Mouse (Mus musculus) midbrain, postnatal 0 days (tissue): ENCODE data around the gene Bcar3. TPM values are rescaled to one million over a fixed set of nuclear protein-coding genes. Genes with fewer than 3 reads are reported as not detected.

ENCODE experiments used
- ATAC-seq: fragments of 200-750 bp; cut with Nextera tagmentation; 2 replicates; pipeline ENCODE4 v1.8.0; 2017; ENCODE audit warnings: moderate number of reproducible peaks, mild to moderate bottlenecking, moderate TSS enrichment, moderate library complexity; ENCODE audit not compliant: low FRiP score
- DNase-seq: peaks from one replicate; pipeline ENCODE4 v3.0.0-alpha.2; 2015; ENCODE audit warnings: low spot score
- H3K27ac ChIP-seq: fragments of 300-500 bp; sonication (generic); 2 replicates; pipeline ENCODE4 v1.5.1; 2014; ENCODE audit warnings: low read depth, mild to moderate bottlenecking, low read length, mixed read lengths
- H3K27me3 ChIP-seq: fragments of 300-500 bp; sonication (generic); 2 replicates; pipeline ENCODE4 v1.6.1; 2014; ENCODE audit warnings: low read length, control low read depth, mixed read lengths; ENCODE audit not compliant: insufficient read depth
- H3K36me3 ChIP-seq: fragments of 300-500 bp; sonication (generic); 2 replicates; pipeline ENCODE4 v1.6.1; 2014; ENCODE audit warnings: low read length, control low read depth, mixed read lengths; ENCODE audit not compliant: insufficient read depth
- H3K4me1 ChIP-seq: fragments of 300-500 bp; sonication (generic); 2 replicates; pipeline ENCODE4 v1.6.1; 2014; ENCODE audit warnings: mild to moderate bottlenecking, control low read depth, antibody characterized with exemption, low read length, mixed read lengths; ENCODE audit not compliant: insufficient read depth
- H3K4me2 ChIP-seq: fragments of 300-500 bp; sonication (generic); 2 replicates; pipeline ENCODE4 v1.6.1; 2014; ENCODE audit warnings: low read depth, mild to moderate bottlenecking, low read length, mixed read lengths; ENCODE audit not compliant: poor library complexity, severe bottlenecking
- H3K4me3 ChIP-seq: fragments of 300-500 bp; sonication (generic); 2 replicates; pipeline ENCODE4 v1.5.1; 2014; ENCODE audit warnings: low read depth, mild to moderate bottlenecking, low read length, moderate library complexity
- H3K9ac ChIP-seq: fragments of 300-500 bp; sonication (generic); replicated peaks from 2 replicates; pipeline ENCODE4 v1.6.1; 2014; ENCODE audit warnings: mild to moderate bottlenecking, low read length, moderate library complexity, mixed read lengths; ENCODE audit not compliant: poor library complexity, severe bottlenecking
- H3K9me3 ChIP-seq: fragments of 300-500 bp; sonication (generic); 2 replicates; pipeline ENCODE4 v1.6.1; 2016; ENCODE audit warnings: low read length, control low read depth
- CTCF ChIP-seq: IDR thresholded peaks from 2 replicates; pipeline ENCODE4 v1.5.1; 2016; ENCODE audit warnings: antibody characterized with exemption, mild to moderate bottlenecking
- WGBS: fragments of 180-500 bp; shearing (Covaris S2); extraction: QIAGEN DNeasy Blood & Tissue Kit; methylation state at CpG from one replicate; pipeline ENCODE4 v1.1.7; 2014; 5-methylcytosine and 5-hydroxymethylcytosine counted together
- polyA plus RNA-seq: library from polyadenylated mRNA; unstranded; fragments of >200 nt; fragmentation: Nextera tagmentation; extraction: Ambion mirVana; gene quantifications from 2 replicates; pipeline ENCODE4 v1.2.1, GENCODE M21; 2015
- total RNA-seq: library from RNA; depleted of rRNA; stranded (reverse); fragments of >200 nt; gene quantifications from 2 replicates; pipeline ENCODE4 v1.2.3, GENCODE M21; 2014

Gene Bcar3
- total and polyA plus RNA-seq, 2 experiments from 2014 or later, result 6.0 to 27.2 TPM

DNA sequence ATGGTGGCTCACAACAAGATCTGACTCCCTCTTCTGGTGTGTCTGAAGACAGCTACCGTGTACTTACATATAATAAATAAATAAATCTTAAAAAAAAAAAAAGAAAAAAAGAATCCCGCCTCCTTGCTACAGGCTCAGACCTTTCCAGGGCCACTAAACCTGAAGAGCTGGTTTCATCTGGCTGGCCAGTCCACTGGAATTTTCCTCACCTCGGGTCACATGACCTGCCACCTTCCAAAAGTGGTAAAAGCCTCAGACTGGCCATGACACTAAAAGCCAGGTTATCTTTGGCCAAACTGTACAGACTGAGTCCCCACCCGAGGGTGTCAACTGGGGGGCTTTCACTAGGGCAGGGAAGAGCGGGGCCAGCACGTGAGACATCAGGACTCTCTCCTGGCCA is 29.9 kb downstream of the Bcar3 start:
- H3K9ac ChIP-seq, result no peak overlapping the region
- H3K4me2 ChIP-seq, result no peak overlapping the region
- ATAC-seq, result no peak
- no peaks in the 10 kb centered on the region for H3K9me3 ChIP-seq
- no peak for DNase-seq
- 94% methylated on average over 6 of the region's 6 CpGs for WGBS
- TF ChIP-seq CTCF, result no peak
- no peak overlapping the region for H3K27ac ChIP-seq
- H3K27me3 ChIP-seq, result no peaks in the 10 kb centered on the region
- H3K36me3 ChIP-seq, result no peaks in the 10 kb centered on the region
- no peaks in the 10 kb centered on the region for H3K4me1 ChIP-seq
- H3K4me3 ChIP-seq, result no peak overlapping the region

DNA sequence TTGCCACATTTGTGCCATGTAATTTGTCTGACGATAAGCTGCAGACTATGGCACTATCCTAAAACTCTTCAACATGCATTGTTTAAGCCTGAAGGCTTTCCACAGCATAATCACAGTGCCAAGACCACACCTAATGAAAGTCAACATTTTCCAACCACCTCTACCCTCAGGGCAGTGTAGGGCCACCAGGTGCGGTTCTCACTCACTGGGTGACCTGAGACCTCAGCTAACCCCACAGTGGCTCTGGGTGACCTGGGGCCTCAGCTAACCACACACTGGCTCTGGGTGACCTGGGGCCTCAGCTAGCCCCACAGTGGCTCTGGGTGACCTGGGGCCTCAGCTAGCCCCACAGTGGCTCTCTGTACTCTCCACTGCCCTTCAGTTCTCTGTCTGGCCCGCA is 30.6 kb downstream of the Bcar3 start:
- WGBS, result 89% methylated on average over 3 of the region's 3 CpGs
- no peaks in the 10 kb centered on the region for H3K4me1 ChIP-seq
- ATAC-seq (no peak), DNase-seq (no peak)
- no peak overlapping the region for H3K4me3 ChIP-seq
- no peak overlapping the region for H3K27ac ChIP-seq
- H3K36me3 ChIP-seq, result no peaks in the 10 kb centered on the region
- H3K9me3 ChIP-seq, result no peaks in the 10 kb centered on the region
- no peak overlapping the region for H3K9ac ChIP-seq
- no peak for TF ChIP-seq CTCF
- H3K4me2 ChIP-seq, result no peak overlapping the region
- no peaks in the 10 kb centered on the region for H3K27me3 ChIP-seq

DNA sequence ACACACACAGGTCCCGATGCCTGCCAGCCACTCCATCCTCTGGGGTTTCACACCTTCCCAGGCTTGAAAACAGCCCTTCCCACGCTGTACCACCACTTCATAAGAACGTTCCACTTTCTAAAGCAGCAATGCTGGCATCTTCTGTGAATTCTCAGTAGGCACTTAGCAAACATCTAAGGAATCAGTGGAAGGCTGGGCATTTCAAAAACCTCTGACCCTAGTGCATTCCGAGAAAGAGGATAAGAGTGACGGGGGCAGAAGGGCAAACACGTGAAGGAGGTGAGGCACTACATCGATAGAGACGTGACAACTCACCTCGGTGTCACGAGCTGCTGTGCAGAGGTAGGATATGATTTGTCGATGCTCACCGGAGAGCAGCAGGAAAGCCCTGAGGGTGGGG is 36.5 kb downstream of the Bcar3 start:
- ATAC-seq, result no peak
- Histone ChIP-seq H3K4me2 (no peak overlapping the region), H3K9me3 (no peaks in the 10 kb centered on the region), H3K36me3 (no peaks in the 10 kb centered on the region), H3K9ac (no peak overlapping the region), H3K27me3 (no peaks in the 10 kb centered on the region), H3K27ac (no peak overlapping the region), H3K4me3 (no peak overlapping the region), H3K4me1 (no peaks in the 10 kb centered on the region)
- no peak for TF ChIP-seq CTCF
- DNase-seq, result no peak
- WGBS, result 83% methylated on average over 12 of the region's 12 CpGs

- H3K36me3 ChIP-seq, result no peaks in the 10 kb centered on the region
- 26% methylated on average over 4 of the region's 4 CpGs for WGBS
- no peak overlapping the region for H3K4me3 ChIP-seq
- no peaks in the 10 kb centered on the region for H3K4me1 ChIP-seq
- H3K4me2 ChIP-seq, result no peak overlapping the region
- DNase-seq, result no peak
- no peak for TF ChIP-seq CTCF
- no peaks in the 10 kb centered on the region for H3K27me3 ChIP-seq
- no peak for ATAC-seq
- H3K9ac ChIP-seq, result no peak overlapping the region
- H3K9me3 ChIP-seq, result no peaks in the 10 kb centered on the region
- H3K27ac ChIP-seq, result no peak overlapping the region
Observed at GRCm38 (mm10) chr3:122333493-122333892, 39.6 kb downstream of the Bcar3 start.

DNA sequence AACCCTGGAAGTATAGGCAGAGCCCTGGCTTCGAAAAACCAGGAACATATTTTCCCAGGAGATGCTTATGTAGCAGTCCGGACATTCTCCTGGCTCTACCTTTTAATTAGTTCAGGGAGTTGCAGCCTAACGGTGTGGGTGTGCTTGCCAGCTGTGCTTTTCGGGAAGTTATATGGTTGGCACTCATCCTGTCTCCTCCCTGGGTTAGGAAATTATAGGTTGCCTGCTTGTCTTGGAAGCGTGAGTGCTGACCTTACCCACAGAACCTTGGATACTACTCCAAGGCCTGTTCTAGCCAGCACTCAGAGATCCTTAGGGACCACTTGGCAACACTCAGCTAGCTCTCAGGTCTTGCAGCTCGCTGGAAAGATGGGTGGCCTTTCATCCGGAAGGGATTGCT is 40.0 kb downstream of the Bcar3 start:
- TF ChIP-seq CTCF, result no peak
- Histone ChIP-seq H3K27ac (no peak overlapping the region), H3K4me1 (no peaks in the 10 kb centered on the region), H3K9ac (no peak overlapping the region), H3K36me3 (no peaks in the 10 kb centered on the region), H3K4me2 (no peak overlapping the region), H3K27me3 (no peaks in the 10 kb centered on the region), H3K4me3 (no peak overlapping the region), H3K9me3 (no peaks in the 10 kb centered on the region)
- no peak for DNase-seq
- 56% methylated on average over 7 of the region's 7 CpGs for WGBS
- no peak for ATAC-seq

DNA sequence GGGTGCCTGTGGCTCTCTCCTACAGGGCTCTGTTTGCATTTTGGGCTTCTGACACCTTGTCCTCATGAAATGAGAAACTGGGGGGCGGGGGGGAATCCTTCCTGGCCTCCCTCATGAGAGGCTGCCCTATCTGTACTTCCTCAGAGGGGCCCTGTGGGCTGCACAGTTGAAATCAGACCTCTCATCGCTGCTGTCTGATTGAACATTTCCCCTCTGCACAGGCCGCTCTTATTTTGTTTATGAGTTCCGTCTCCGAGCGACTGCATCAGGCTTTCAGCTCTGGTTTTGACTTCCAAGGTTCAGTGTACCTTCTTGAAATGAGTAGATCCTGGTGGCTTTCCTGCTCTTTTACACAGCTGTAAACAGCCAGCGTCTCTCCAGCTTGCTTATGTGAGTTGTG is 40.4 kb downstream of the Bcar3 start:
- DNase-seq (no peak), ATAC-seq (no peak)
- Histone ChIP-seq H3K4me3 (no peak overlapping the region), H3K27ac (no peak overlapping the region), H3K36me3 (no peaks in the 10 kb centered on the region), H3K9ac (no peak overlapping the region), H3K4me2 (no peak overlapping the region), H3K9me3 (no peaks in the 10 kb centered on the region), H3K27me3 (no peaks in the 10 kb centered on the region), H3K4me1 (no peaks in the 10 kb centered on the region)
- WGBS, result 85% methylated on average over 7 of the region's 7 CpGs
- TF ChIP-seq CTCF, result no peak
